In the genomic region with DNA sequence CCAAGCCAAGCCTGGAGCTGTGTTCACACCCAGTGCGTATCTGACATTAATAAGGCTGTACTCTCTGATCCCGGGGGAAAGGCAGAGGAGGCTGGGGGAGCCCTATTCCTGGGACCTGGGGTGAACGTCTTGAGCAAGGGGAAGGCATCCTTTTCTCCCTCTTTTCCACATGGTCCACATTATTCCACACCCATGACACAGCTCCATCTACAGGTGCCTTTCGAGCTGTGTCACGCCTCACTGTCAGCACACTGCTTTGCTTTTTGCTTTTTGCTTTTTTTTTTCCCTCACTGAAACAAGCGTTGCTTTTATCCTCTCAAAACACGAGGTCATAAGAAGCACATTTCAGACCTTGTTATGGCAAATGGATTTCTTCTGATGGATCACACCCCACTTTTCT, we compare ENCODE assay signal across 15 mouse cellular contexts. TPM values are rescaled to one million over a fixed set of nuclear protein-coding genes. Genes with fewer than 3 reads are reported as not detected.
DNase-seq lines count a peak whose midpoint lies in the region; ATAC-seq and TF ChIP-seq lines count a peak whose summit lies in the region.
"Had no signal": no experiment of that assay in that cellular context is flagged by ENCODE, and none has a peak within 500 bp of the region (broad histone marks: within the 10 kb centered on the region; RNA-seq: fewer than 3 reads in every experiment).

No protein-coding gene starts in this region.

- DNase-seq in embryonic facial prominence, embryonic 14.5 days (ENCODE audit: low spot score): peak; percentile 61
- no peak for DNase-seq in embryonic facial prominence, embryonic 10.5 days (ENCODE audit: low spot score)
- DNase-seq in hindbrain, embryonic 14.5 days (ENCODE audit: low spot score): peak; percentile 24
- no peak for DNase-seq in hindbrain, embryonic 11.5 days (ENCODE audit: low spot score)
- no peak for DNase-seq in lung, postnatal 0 days (ENCODE audit: low spot score)
- DNase-seq in lung, postnatal 10 days: no peak
- no peak for DNase-seq in urinary bladder, postnatal 25 days (ENCODE audit: low spot score)
- DNase-seq: cerebellum, adult 8-10 months; embryo, embryonic 11 days; heart, adult 18-20 months; heart, postnatal 10 days; liver, postnatal 0 days had no signal

- TF ChIP-seq EP300 in lung, postnatal 0 days (IDR thresholded peaks at IDR 0.05): no peak

- H3K9ac ChIP-seq in embryonic facial prominence, embryonic 14.5 days (ENCODE audit: low read depth, low read length): no peak overlapping the region
- no peak overlapping the region for H3K9ac ChIP-seq in hindbrain, embryonic 14.5 days
- no peak overlapping the region for H3K9ac ChIP-seq in hindbrain, embryonic 11.5 days (ENCODE audit: low read depth, low read length)
- no peak overlapping the region for H3K9ac ChIP-seq in lung, postnatal 0 days (replicated peaks; ENCODE audit: low read depth)
- H3K9ac ChIP-seq: limb, embryonic 13.5 days; liver, postnatal 0 days had no signal

- no peak for TF ChIP-seq POLR2A in cortical plate, adult 2 months (IDR thresholded peaks at IDR 0.05; ENCODE audit: extremely low read depth, insufficient read depth, low read length)

- peak; percentile 50 for TF ChIP-seq CTCF in lung, postnatal 0 days (IDR thresholded peaks at IDR 0.05)
- peak; percentile 75 for TF ChIP-seq CTCF in cortical plate, adult 2 months (IDR thresholded peaks at IDR 0.05; ENCODE audit: extremely low read depth, insufficient read depth, low read length)

- H3K27me3 ChIP-seq in embryonic facial prominence, embryonic 14.5 days (replicated peaks; ENCODE audit: control insufficient read depth, insufficient read depth, low read length): no peaks in the 10 kb centered on the region
- H3K27me3 ChIP-seq in embryonic facial prominence, embryonic 10.5 days (replicated peaks; ENCODE audit: low read depth, poor library complexity, severe bottlenecking): 0 out of 2 replicates have a peak, but pooled peaks cover 4% of the 10 kb centered on the region
- H3K27me3 ChIP-seq in hindbrain, embryonic 14.5 days (ENCODE audit: control insufficient read depth, insufficient read depth, low read length): no peaks in the 10 kb centered on the region
- H3K27me3 ChIP-seq in hindbrain, embryonic 11.5 days (ENCODE audit: control insufficient read depth, insufficient read depth, low read length): no peaks in the 10 kb centered on the region
- no peaks in the 10 kb centered on the region for H3K27me3 ChIP-seq in lung, postnatal 0 days (replicated peaks; ENCODE audit: insufficient read depth, low read length)
- H3K27me3 ChIP-seq: limb, embryonic 13.5 days had no signal

- 28% methylated on average over 7 of the region's 7 CpGs for WGBS in embryonic facial prominence, embryonic 14.5 days
- 60% methylated on average over 7 of the region's 7 CpGs for WGBS in embryonic facial prominence, embryonic 10.5 days
- 49% methylated on average over 7 of the region's 7 CpGs for WGBS in hindbrain, embryonic 14.5 days
- 56% methylated on average over 7 of the region's 7 CpGs for WGBS in hindbrain, embryonic 11.5 days
- 42% methylated on average over 7 of the region's 7 CpGs for WGBS in lung, postnatal 0 days

- H3K9me3 ChIP-seq in embryonic facial prominence, embryonic 14.5 days (ENCODE audit: control insufficient read depth, low read length): no peaks in the 10 kb centered on the region
- H3K9me3 ChIP-seq in embryonic facial prominence, embryonic 10.5 days: no peaks in the 10 kb centered on the region
- H3K9me3 ChIP-seq in hindbrain, embryonic 14.5 days (ENCODE audit: control insufficient read depth, low read length): no peaks in the 10 kb centered on the region
- H3K9me3 ChIP-seq in hindbrain, embryonic 11.5 days (ENCODE audit: control insufficient read depth, low read length): no peaks in the 10 kb centered on the region
- H3K9me3 ChIP-seq in lung, postnatal 0 days (ENCODE audit: low read length): no peaks in the 10 kb centered on the region
- H3K9me3 ChIP-seq: limb, embryonic 13.5 days had no signal

- H3K27ac ChIP-seq in embryonic facial prominence, embryonic 14.5 days (replicated peaks; ENCODE audit: low read depth, low read length): no peak overlapping the region; the same call in 1 of the 2 replicates
- H3K27ac ChIP-seq in embryonic facial prominence, embryonic 10.5 days (replicated peaks): no peak overlapping the region
- H3K27ac ChIP-seq in hindbrain, embryonic 14.5 days: no peak overlapping the region
- H3K27ac ChIP-seq in hindbrain, embryonic 11.5 days (ENCODE audit: low read depth, low read length): no peak overlapping the region
- no peak overlapping the region for H3K27ac ChIP-seq in lung, postnatal 0 days (ENCODE audit: low read length)
- no peak overlapping the region for H3K27ac ChIP-seq in cortical plate, adult 2 months (ENCODE audit: insufficient read depth, low read length)
- H3K27ac ChIP-seq: limb, embryonic 13.5 days had no signal

- H3K4me2 ChIP-seq in embryonic facial prominence, embryonic 14.5 days (ENCODE audit: low read depth, low read length): no peak overlapping the region
- no peak overlapping the region for H3K4me2 ChIP-seq in hindbrain, embryonic 14.5 days (replicated peaks)
- no peak overlapping the region for H3K4me2 ChIP-seq in hindbrain, embryonic 11.5 days (replicated peaks; ENCODE audit: low read depth, low read length)
- H3K4me2 ChIP-seq in lung, postnatal 0 days (replicated peaks; ENCODE audit: low read depth, low read length): no peak overlapping the region
- H3K4me2 ChIP-seq: limb, embryonic 13.5 days had no signal

- H3K4me3 ChIP-seq in embryonic facial prominence, embryonic 14.5 days (ENCODE audit: low read depth, low read length): no peak overlapping the region
- H3K4me3 ChIP-seq in embryonic facial prominence, embryonic 10.5 days: no peak overlapping the region
- H3K4me3 ChIP-seq in hindbrain, embryonic 14.5 days (replicated peaks; ENCODE audit: low read length): no peak overlapping the region
- H3K4me3 ChIP-seq in hindbrain, embryonic 11.5 days (ENCODE audit: low read depth, low read length): no peak overlapping the region
- H3K4me3 ChIP-seq in lung, postnatal 0 days (ENCODE audit: low read depth, low read length): no peak overlapping the region
- H3K4me3 ChIP-seq in cortical plate, adult 2 months (ENCODE audit: insufficient read depth, low read length): no peak overlapping the region
- H3K4me3 ChIP-seq: erythroblast, embryonic 14.5 days; limb, embryonic 13.5 days had no signal

- no peaks in the 10 kb centered on the region for H3K36me3 ChIP-seq in embryonic facial prominence, embryonic 14.5 days (ENCODE audit: control insufficient read depth, insufficient read depth, low read length)
- no peaks in the 10 kb centered on the region for H3K36me3 ChIP-seq in embryonic facial prominence, embryonic 10.5 days (replicated peaks)
- H3K36me3 ChIP-seq in hindbrain, embryonic 14.5 days (replicated peaks; ENCODE audit: control insufficient read depth, insufficient read depth): no peaks in the 10 kb centered on the region
- H3K36me3 ChIP-seq in hindbrain, embryonic 11.5 days (ENCODE audit: control insufficient read depth, insufficient read depth, low read length): no peaks in the 10 kb centered on the region
- no peaks in the 10 kb centered on the region for H3K36me3 ChIP-seq in lung, postnatal 0 days (ENCODE audit: insufficient read depth, low read length)
- H3K36me3 ChIP-seq: limb, embryonic 13.5 days had no signal

- peak; percentile 63; the same call in 1 of the 2 replicates for ATAC-seq in embryonic facial prominence, embryonic 14.5 days (ENCODE audit: low read depth)
- no peak for ATAC-seq in hindbrain, embryonic 14.5 days (ENCODE audit: low FRiP score)
- no peak for ATAC-seq in hindbrain, embryonic 11.5 days (ENCODE audit: low FRiP score)
- no peak for ATAC-seq in lung, postnatal 0 days
- ATAC-seq: liver, postnatal 0 days had no signal

- H3K4me1 ChIP-seq in embryonic facial prominence, embryonic 14.5 days (ENCODE audit: control insufficient read depth, insufficient read depth, low read length): 0 out of 2 replicates have a peak, but pooled peaks cover 4% of the 10 kb centered on the region
- peaks cover 7% of the 10 kb centered on the region for H3K4me1 ChIP-seq in embryonic facial prominence, embryonic 10.5 days
- H3K4me1 ChIP-seq in hindbrain, embryonic 14.5 days (replicated peaks; ENCODE audit: control insufficient read depth, insufficient read depth, low read length): no peaks in the 10 kb centered on the region
- no peaks in the 10 kb centered on the region for H3K4me1 ChIP-seq in hindbrain, embryonic 11.5 days (replicated peaks; ENCODE audit: control insufficient read depth, insufficient read depth, low read length)
- no peaks in the 10 kb centered on the region for H3K4me1 ChIP-seq in lung, postnatal 0 days (ENCODE audit: insufficient read depth, low read depth, low read length)
- H3K4me1 ChIP-seq in cortical plate, adult 2 months (ENCODE audit: control insufficient read depth, insufficient read depth, low read length): no peaks in the 10 kb centered on the region
- H3K4me1 ChIP-seq: limb, embryonic 13.5 days had no signal

RNA-seq across cellular contexts. Expression of a gene that starts 11.5 kb away (rescaled TPM):
- 31.0 and 34.6 TPM in 2 replicates for polyA plus RNA-seq in embryonic facial prominence, embryonic 14.5 days (2014; fragmentation: Nextera tagmentation; extraction: Ambion mirVana)
- 25.3 and 25.9 TPM in 2 replicates for polyA plus RNA-seq in embryonic facial prominence, embryonic 10.5 days (2016; fragmentation: Nextera tagmentation; extraction: Ambion mirVana)
- polyA plus RNA-seq in hindbrain, embryonic 14.5 days (2014; fragmentation: Nextera tagmentation; extraction: Ambion mirVana): 23.8 and 27.2 TPM in 2 replicates
- polyA plus RNA-seq in hindbrain, embryonic 11.5 days (2014; fragmentation: Nextera tagmentation; extraction: Ambion mirVana): 23.3 and 27.6 TPM in 2 replicates
- 3.7 and 9.3 TPM in 2 replicates for polyA plus RNA-seq in lung, postnatal 0 days (2015; fragmentation: Nextera tagmentation; extraction: Ambion mirVana)
- polyA plus RNA-seq in cortical plate, adult 2 months (2012; rRNA removed): 28.7 and 29.1 TPM in 2 replicates

Comparison
In these comparisons a context has a peak if more than half of its experiments do, and no peak if none do; other contexts are left out.
1. DNase-seq: peak in embryonic facial prominence, embryonic 14.5 days (single experiment) and hindbrain, embryonic 14.5 days (single experiment); none in embryonic facial prominence, embryonic 10.5 days (single experiment), hindbrain, embryonic 11.5 days (single experiment), lung, postnatal 0 days (single experiment), lung, postnatal 10 days (single experiment) and urinary bladder, postnatal 25 days (single experiment).